ENCODE assay signal across 30 mouse cellular contexts in genomic region chrX:150677505-150677904, GRCm38 (mm10).
"Had no signal": no experiment of that assay in that cellular context is flagged by ENCODE, and none has a peak within 500 bp of the region (broad histone marks: within the 10 kb centered on the region; RNA-seq: fewer than 3 reads in every experiment).

No protein-coding gene starts in this region.

- H3K4me1 ChIP-seq: heart, embryonic 12.5 days; heart, embryonic 13.5 days; heart, embryonic 15.5 days; hindbrain, embryonic 10.5 days; hindbrain, embryonic 12.5 days; hindbrain, embryonic 13.5 days; hindbrain, embryonic 15.5 days; intestine, embryonic 15.5 days; kidney, embryonic 15.5 days had no signal

- H3K27ac ChIP-seq: heart, embryonic 13.5 days; heart, embryonic 15.5 days; hindbrain, embryonic 10.5 days; hindbrain, embryonic 12.5 days; hindbrain, embryonic 13.5 days; hindbrain, embryonic 14.5 days; hindbrain, embryonic 15.5 days; hindbrain, postnatal 0 days; intestine, embryonic 15.5 days; kidney, embryonic 15.5 days; kidney, postnatal 0 days; layer of hippocampus, adult 2 months; left cerebral cortex, adult 2 months had no signal

- H3K36me3 ChIP-seq: heart, embryonic 12.5 days; heart, embryonic 13.5 days; heart, embryonic 15.5 days; hindbrain, embryonic 10.5 days; hindbrain, embryonic 12.5 days; hindbrain, embryonic 13.5 days; hindbrain, embryonic 15.5 days; intestine, embryonic 15.5 days; kidney, embryonic 15.5 days had no signal

- H3K4me3 ChIP-seq: heart, embryonic 12.5 days; heart, embryonic 13.5 days; heart, embryonic 15.5 days; hindbrain, embryonic 10.5 days; hindbrain, embryonic 12.5 days; hindbrain, embryonic 13.5 days; hindbrain, embryonic 15.5 days; intestine, embryonic 15.5 days; kidney, embryonic 15.5 days; layer of hippocampus, adult 2 months; left cerebral cortex, adult 2 months had no signal

- H3K27me3 ChIP-seq: heart, embryonic 12.5 days; heart, embryonic 13.5 days; heart, embryonic 15.5 days; hindbrain, embryonic 12.5 days; hindbrain, embryonic 13.5 days; hindbrain, embryonic 15.5 days; intestine, embryonic 15.5 days had no signal

- H3K9me3 ChIP-seq: heart, embryonic 12.5 days; heart, embryonic 13.5 days; heart, embryonic 15.5 days; hindbrain, embryonic 10.5 days; hindbrain, embryonic 12.5 days; hindbrain, embryonic 13.5 days; hindbrain, embryonic 15.5 days; intestine, embryonic 15.5 days; kidney, embryonic 15.5 days had no signal

- DNase-seq: heart, postnatal 10 days; heart, postnatal 14 days; heart, postnatal 36 days; heart, postnatal 4 days; kidney, adult 11 months; kidney, adult 18-20 months; kidney, adult 2 months; kidney, adult 8-10 months; kidney, adult 9 months; kidney, postnatal 10 days; kidney, postnatal 14 days; kidney, postnatal 25 days; kidney, postnatal 36 days; kidney, postnatal 4 days; layer of hippocampus, adult 9-11 months; layer of hippocampus, postnatal 36 days had no signal
